Mouse (Mus musculus) heart, embryonic 11.5 days (tissue): Measurements from ENCODE around the gene Cox5b. TPM values are rescaled to one million over a fixed set of nuclear protein-coding genes. Genes with fewer than 3 reads are reported as not detected.

ENCODE experiments used
- ATAC-seq: fragments of 200-750 bp; cut with Nextera tagmentation; replicated peaks from 2 replicates; pipeline ENCODE4 v1.8.0; 2017; ENCODE audit warnings: moderate library complexity; ENCODE audit not compliant: insufficient number of reproducible peaks, low FRiP score, low TSS enrichment
- H3K27ac ChIP-seq: fragments of 300-500 bp; sonication (generic); 2 replicates; pipeline ENCODE4 v1.5.1; 2014; ENCODE audit warnings: mild to moderate bottlenecking, low read depth, low read length
- H3K27me3 ChIP-seq: fragments of 300-500 bp; sonication (generic); 2 replicates; pipeline ENCODE4 v1.6.1; 2014; ENCODE audit warnings: mild to moderate bottlenecking, low read length, mixed read lengths; ENCODE audit not compliant: control insufficient read depth, insufficient read depth
- H3K36me3 ChIP-seq: fragments of 300-500 bp; sonication (generic); 2 replicates; pipeline ENCODE4 v1.6.1; 2014; ENCODE audit warnings: mild to moderate bottlenecking, low read length, moderate library complexity, mixed read lengths; ENCODE audit not compliant: control insufficient read depth, insufficient read depth
- H3K4me1 ChIP-seq: fragments of 300-500 bp; sonication (generic); 2 replicates; pipeline ENCODE4 v1.6.1; 2014; ENCODE audit warnings: low read length; ENCODE audit not compliant: control insufficient read depth, insufficient read depth
- H3K4me2 ChIP-seq: fragments of 300-500 bp; sonication (generic); 2 replicates; pipeline ENCODE4 v1.6.1; 2014; ENCODE audit warnings: mild to moderate bottlenecking, moderate library complexity
- H3K4me3 ChIP-seq: fragments of 300-500 bp; sonication (generic); 2 replicates; pipeline ENCODE4 v1.5.1; 2014; ENCODE audit warnings: low read depth, low read length
- H3K9ac ChIP-seq: fragments of 300-500 bp; sonication (generic); 2 replicates; pipeline ENCODE4 v1.6.1; 2014; ENCODE audit warnings: mild to moderate bottlenecking, low read depth, low read length, moderate library complexity
- H3K9me3 ChIP-seq: fragments of 300-500 bp; sonication (generic); replicated peaks from 2 replicates; pipeline ENCODE4 v1.6.1; 2016; ENCODE audit warnings: low read length; ENCODE audit not compliant: control insufficient read depth
- WGBS: fragments of 180-500 bp; shearing (Covaris S2); extraction: QIAGEN DNeasy Blood & Tissue Kit; methylation state at CpG from one replicate; pipeline ENCODE4 v1.1.7; 2014; ENCODE audit not compliant: insufficient replicate concordance; 5-methylcytosine and 5-hydroxymethylcytosine counted together
- microRNA-seq: library from miRNA; unstranded; fragments of <30 nt; microRNA quantifications from one replicate; pipeline ENCODE4, GENCODE M21; 2016; ENCODE audit warnings: borderline number of aligned reads
- polyA plus RNA-seq: library from polyadenylated mRNA; unstranded; fragments of >200 nt; fragmentation: Nextera tagmentation; extraction: Ambion mirVana; gene quantifications from 2 replicates; pipeline ENCODE4 v1.2.1, GENCODE M21; 2014

Gene Cox5b
- polyA plus RNA-seq, 1 experiment from 2014 or later, result 1,189 TPM

DNA sequence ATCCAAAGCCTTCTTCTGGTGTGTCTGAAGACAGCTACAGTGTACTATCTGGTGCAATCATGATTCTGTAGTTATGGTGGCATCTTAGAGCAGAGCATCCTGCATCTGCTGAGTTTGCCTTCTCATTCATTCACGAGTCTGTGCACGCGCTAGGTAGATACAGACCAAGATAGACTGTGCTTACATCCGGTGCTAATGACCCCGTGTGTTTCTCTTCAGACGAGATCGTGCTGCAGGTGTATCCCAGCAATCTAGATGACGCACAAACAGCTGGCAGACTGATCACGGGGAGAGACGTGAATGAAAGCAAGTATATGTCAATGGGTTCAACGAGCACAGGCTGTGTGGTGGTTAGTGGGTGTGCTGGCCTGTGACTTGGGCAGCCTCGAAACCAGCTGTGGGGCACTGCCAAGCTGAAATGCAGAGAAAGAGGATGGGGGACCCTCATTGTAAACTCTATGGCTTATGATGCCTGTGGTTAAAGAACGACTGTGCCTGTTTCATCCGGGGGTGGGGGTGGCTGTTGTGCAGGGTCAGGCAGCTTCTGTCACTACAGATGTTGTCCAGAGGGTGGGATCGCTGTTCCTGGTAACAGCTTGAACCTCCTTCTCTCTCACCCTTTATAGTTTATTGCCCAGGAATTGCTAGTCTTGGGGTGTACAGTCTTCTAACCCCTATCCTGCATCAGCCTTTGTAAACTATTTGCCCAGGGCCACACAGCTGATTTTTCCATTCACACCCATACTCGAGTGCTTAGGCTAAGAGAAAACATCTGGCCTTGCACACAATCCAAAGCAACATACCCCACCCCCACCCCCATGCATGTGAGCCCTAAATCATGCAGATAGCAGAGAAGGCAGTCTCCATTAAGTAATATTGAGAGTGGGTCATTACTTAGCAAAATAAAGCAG is 32.2 kb downstream of the Cox5b start:
- Histone ChIP-seq H3K4me1 (no peaks in the 10 kb centered on the region), H3K36me3 (no peaks in the 10 kb centered on the region), H3K4me3 (no peak overlapping the region), H3K27ac (no peak overlapping the region), H3K9me3 (no peaks in the 10 kb centered on the region), H3K9ac (no peak overlapping the region), H3K27me3 (no peaks in the 10 kb centered on the region), H3K4me2 (no peak overlapping the region)
- no peak for ATAC-seq
- WGBS, result 67% methylated on average over 16 of the region's 16 CpGs

DNA sequence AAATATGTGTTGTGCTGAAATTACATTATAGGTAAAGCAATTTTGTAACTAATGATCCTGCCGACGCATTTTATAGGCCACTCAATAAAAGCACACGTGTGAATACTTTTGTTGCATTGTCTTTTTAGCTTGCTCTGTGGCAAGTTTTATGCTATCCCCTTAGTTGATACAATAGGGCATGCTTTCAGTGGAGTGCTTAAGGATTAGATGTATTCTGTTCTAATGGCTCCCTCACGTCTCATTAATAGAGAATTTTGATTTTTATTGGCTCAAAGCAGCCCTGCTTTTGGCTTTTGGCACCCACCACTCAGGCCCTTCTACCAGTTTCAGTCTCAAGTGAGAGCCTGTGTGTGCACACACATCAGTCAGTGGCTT is 32.8 kb downstream of the Cox5b start:
- Histone ChIP-seq H3K9ac (no peak overlapping the region), H3K4me1 (no peaks in the 10 kb centered on the region), H3K36me3 (no peaks in the 10 kb centered on the region), H3K4me3 (no peak overlapping the region), H3K27ac (no peak overlapping the region), H3K9me3 (no peaks in the 10 kb centered on the region), H3K4me2 (no peak overlapping the region), H3K27me3 (no peaks in the 10 kb centered on the region)
- ATAC-seq, result no peak
- 85% methylated on average over 4 of the region's 4 CpGs for WGBS

DNA sequence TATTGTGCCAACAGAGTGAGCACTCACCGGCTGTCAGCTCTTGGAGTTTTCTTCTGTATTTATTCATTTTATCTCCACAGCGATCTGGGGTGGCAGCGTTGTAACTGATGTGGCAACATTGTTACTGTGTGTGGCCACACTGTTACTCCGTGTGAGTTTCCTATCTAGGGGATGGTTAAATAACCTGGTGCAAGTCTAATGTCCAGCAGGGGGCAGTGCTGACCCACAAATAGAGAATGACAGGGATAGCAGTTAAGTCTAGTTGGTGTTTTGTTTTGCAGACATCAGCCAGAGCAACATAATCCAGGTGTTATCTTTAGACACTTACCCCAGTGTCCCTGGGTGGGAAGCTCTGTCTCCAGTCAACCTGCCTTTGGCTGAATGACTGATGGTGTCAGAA is 46.1 kb downstream of the Cox5b start:
- ATAC-seq, result no peak
- no peak overlapping the region for H3K9ac ChIP-seq
- H3K4me1 ChIP-seq, result no peaks in the 10 kb centered on the region
- H3K27ac ChIP-seq, result no peak overlapping the region
- H3K9me3 ChIP-seq, result no peaks in the 10 kb centered on the region
- 7% methylated on average over 4 of the region's 4 CpGs for WGBS
- no peak overlapping the region for H3K4me2 ChIP-seq
- no peaks in the 10 kb centered on the region for H3K27me3 ChIP-seq
- H3K4me3 ChIP-seq, result no peak overlapping the region
- H3K36me3 ChIP-seq, result no peaks in the 10 kb centered on the region

- ATAC-seq, result no peak
- 65% methylated on average over 5 of the region's 5 CpGs for WGBS
- H3K4me2 ChIP-seq, result no peak overlapping the region
Observed at GRCm38 (mm10) chr1:36739231-36739630, 48.0 kb downstream of the Cox5b start.

DNA sequence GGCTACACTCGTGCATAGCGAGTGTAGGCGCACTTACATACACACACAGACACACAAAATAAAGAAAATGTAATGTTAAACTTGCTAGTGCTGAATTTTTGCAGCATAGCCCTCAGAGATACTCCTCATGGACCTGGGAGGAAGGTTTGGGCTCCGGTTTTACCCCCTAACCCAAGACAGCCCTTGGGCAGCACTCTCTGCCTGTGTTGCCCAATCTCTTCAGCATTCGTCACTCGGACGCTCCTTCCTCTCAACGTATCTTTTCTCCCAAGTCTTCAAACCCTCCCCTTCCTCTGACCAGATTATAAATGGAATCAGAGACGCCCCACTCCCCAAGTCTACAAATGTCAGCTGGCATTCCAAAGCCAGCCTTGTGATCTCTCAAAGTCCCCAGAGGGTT is 51.8 kb downstream of the Cox5b start:
- no peak overlapping the region for H3K9ac ChIP-seq
- WGBS, result 64% methylated on average over 9 of the region's 9 CpGs
- H3K27me3 ChIP-seq, result peaks cover 4% of the 10 kb centered on the region; the same call in 1 of the 2 replicates

More at GRCm38 (mm10) chr1:36739231-36739630, 48.0 kb downstream of the Cox5b start:
- Histone ChIP-seq H3K4me3 (no peak overlapping the region), H3K27ac (no peak overlapping the region), H3K4me1 (no peaks in the 10 kb centered on the region), H3K9me3 (no peaks in the 10 kb centered on the region), H3K9ac (no peak overlapping the region), H3K36me3 (no peaks in the 10 kb centered on the region), H3K27me3 (peaks cover 4% of the 10 kb centered on the region; the same call in 1 of the 2 replicates)

More for the DNA sequence above, 51.8 kb downstream of the Cox5b start:
- Histone ChIP-seq H3K36me3 (no peaks in the 10 kb centered on the region), H3K27ac (no peak overlapping the region), H3K4me1 (no peaks in the 10 kb centered on the region), H3K9me3 (no peaks in the 10 kb centered on the region), H3K4me3 (no peak overlapping the region), H3K4me2 (no peak overlapping the region)
- no peak for ATAC-seq

Small RNAs within 50 kb of the gene (microRNA-seq; reads per million reads assigned to microRNA genes)
- gene Gm24133, result not detected

Other genes with a start within 250 kb of the Cox5b start
- gene Lman2l, start 246.2 kb upstream of the Cox5b start, polyA plus RNA-seq, result 31.3 and 31.4 TPM in 2 replicates
- gene Cnnm4, start 219.8 kb upstream of the Cox5b start, polyA plus RNA-seq, result 6.6 and 6.9 TPM in 2 replicates
- gene Cnnm3, start 179.6 kb upstream of the Cox5b start, polyA plus RNA-seq, result 2.5 and 3.9 TPM in 2 replicates
- gene Ankrd23, start 154.6 kb upstream of the Cox5b start, polyA plus RNA-seq, result 9.8 and 13.6 TPM in 2 replicates
- gene Gm42417, start 152.0 kb upstream of the Cox5b start, polyA plus RNA-seq, result 0.44 TPM in 1 of 2 replicates, not detected in the other
- 19.9 and 25.1 TPM in 2 replicates for gene Ankrd39, start 144.0 kb upstream of the Cox5b start, polyA plus RNA-seq
- gene Sema4c, start 133.1 kb upstream of the Cox5b start, polyA plus RNA-seq, result 0.96 and 2.1 TPM in 2 replicates
- gene Fam178b, start 8.3 kb upstream of the Cox5b start, polyA plus RNA-seq, result 3.5 and 3.7 TPM in 2 replicates
- gene 4933424G06Rik, start 18.7 kb downstream of the Cox5b start, polyA plus RNA-seq, result 0.46 TPM in 1 of 2 replicates, not detected in the other
- gene Actr1b, start 23.0 kb downstream of the Cox5b start, polyA plus RNA-seq, result 79.4 and 99.8 TPM in 2 replicates
- gene Zap70, start 70.3 kb downstream of the Cox5b start, polyA plus RNA-seq, result 0.18 and 0.26 TPM in 2 replicates